Mouse (Mus musculus) heart, embryonic 13.5 days (tissue): ENCODE data around the gene Fbxl17. TPM values are rescaled to one million over a fixed set of nuclear protein-coding genes. Genes with fewer than 3 reads are reported as not detected.

Experiments used
- ATAC-seq: fragments of 200-750 bp; cut with Nextera tagmentation; 2 replicates; pipeline ENCODE4 v1.8.0; 2017; ENCODE audit warnings: moderate TSS enrichment; ENCODE audit not compliant: insufficient number of reproducible peaks, low FRiP score, low TSS enrichment; ENCODE audit errors: extremely low read depth
- H3K27ac ChIP-seq: fragments of 300-500 bp; sonication (generic); replicated peaks from 2 replicates; pipeline ENCODE4 v1.5.1; 2015; ENCODE audit warnings: moderate library complexity, mild to moderate bottlenecking, inconsistent platforms
- H3K27me3 ChIP-seq: fragments of 300-500 bp; sonication (generic); replicated peaks from 2 replicates; pipeline ENCODE4 v1.6.1; 2015; ENCODE audit warnings: mild to moderate bottlenecking, inconsistent platforms
- H3K36me3 ChIP-seq: fragments of 300-500 bp; sonication (generic); 2 replicates; pipeline ENCODE4 v1.6.1; 2015; ENCODE audit warnings: mild to moderate bottlenecking, inconsistent platforms
- H3K4me1 ChIP-seq: fragments of 300-500 bp; sonication (generic); 2 replicates; pipeline ENCODE4 v1.6.1; 2015; ENCODE audit warnings: inconsistent platforms
- H3K4me2 ChIP-seq: fragments of 300-500 bp; sonication (generic); 2 replicates; pipeline ENCODE4 v1.6.1; 2015; ENCODE audit warnings: inconsistent platforms, mild to moderate bottlenecking, moderate library complexity
- H3K4me3 ChIP-seq: fragments of 300-500 bp; sonication (generic); 2 replicates; pipeline ENCODE4 v1.5.1; 2015; ENCODE audit warnings: moderate library complexity, mild to moderate bottlenecking, inconsistent platforms
- H3K9ac ChIP-seq: fragments of 300-500 bp; sonication (generic); 2 replicates; pipeline ENCODE4 v1.6.1; 2015; ENCODE audit warnings: inconsistent platforms, mild to moderate bottlenecking, moderate library complexity
- H3K9me3 ChIP-seq: fragments of 300-500 bp; sonication (generic); 2 replicates; pipeline ENCODE4 v1.6.1; 2016; ENCODE audit warnings: inconsistent platforms
- WGBS: fragments of 180-500 bp; shearing (Covaris S2); methylation state at CpG from one replicate; pipeline ENCODE4 v1.1.7; 2015; ENCODE audit warnings: mixed read lengths; 5-methylcytosine and 5-hydroxymethylcytosine counted together
- polyA plus RNA-seq: library from polyadenylated mRNA; unstranded; fragments of >200 nt; fragmentation: Nextera tagmentation; extraction: Ambion mirVana; gene quantifications from 2 replicates; pipeline ENCODE4 v1.2.1, GENCODE M21; 2015

Gene Fbxl17
- polyA plus RNA-seq, 1 experiment from 2014 or later: 6.3 TPM

DNA sequence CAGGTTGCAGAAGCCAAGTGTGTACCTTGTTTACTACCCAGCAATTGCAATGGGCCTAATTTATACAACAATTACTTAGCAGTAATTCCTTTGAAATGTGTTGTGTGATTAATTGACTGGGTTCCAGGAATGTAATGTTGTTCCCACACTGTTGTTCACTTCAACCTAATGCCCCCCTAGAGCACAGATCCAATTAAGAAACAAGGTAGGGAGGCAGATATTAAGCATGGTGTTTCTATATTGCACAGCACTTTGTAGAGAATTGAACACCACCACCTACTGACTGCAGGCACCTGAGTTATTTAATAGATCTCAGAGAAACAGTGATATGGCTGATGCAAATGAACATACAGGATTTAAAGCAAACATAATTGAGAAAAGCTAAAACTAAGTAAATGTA lies 226.9 kb downstream of the Fbxl17 start:
- Histone ChIP-seq H3K4me1 (peaks cover 13% of the 10 kb centered on the region), H3K27me3 (no peaks in the 10 kb centered on the region), H3K4me2 (no peak overlapping the region), H3K9me3 (no peaks in the 10 kb centered on the region), H3K4me3 (no peak overlapping the region), H3K9ac (no peak overlapping the region), H3K27ac (no peak overlapping the region), H3K36me3 (no peaks in the 10 kb centered on the region)
- ATAC-seq: no peak

DNA sequence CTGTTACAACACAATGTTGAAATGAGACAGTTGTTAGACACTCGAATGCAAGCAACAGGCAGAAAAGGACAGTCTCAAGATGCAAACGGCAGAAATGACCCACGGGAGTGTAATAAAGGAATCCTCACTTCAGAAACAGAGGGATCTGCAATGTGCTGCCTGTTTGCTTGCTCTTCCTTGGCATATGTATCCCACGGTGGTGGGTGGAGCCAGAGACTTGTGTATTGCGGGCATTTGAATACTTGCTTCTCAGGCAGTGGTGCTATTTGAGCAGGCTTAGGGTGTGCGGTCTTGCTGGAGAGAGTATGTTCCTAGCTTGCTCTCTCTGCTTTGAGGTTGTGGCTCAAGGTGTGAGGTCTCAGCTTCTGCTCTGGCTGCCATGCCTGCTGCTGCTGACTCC lies 228.8 kb downstream of the Fbxl17 start:
- no peak for ATAC-seq
- no peak overlapping the region for H3K4me2 ChIP-seq
- no peaks in the 10 kb centered on the region for H3K9me3 ChIP-seq
- H3K4me1 ChIP-seq: peaks cover 19% of the 10 kb centered on the region
- H3K27ac ChIP-seq: no peak overlapping the region
- 62% methylated on average over 6 of the region's 6 CpGs for WGBS
- H3K9ac ChIP-seq: no peak overlapping the region
- no peak overlapping the region for H3K4me3 ChIP-seq
- H3K36me3 ChIP-seq: no peaks in the 10 kb centered on the region
- H3K27me3 ChIP-seq: no peaks in the 10 kb centered on the region

DNA sequence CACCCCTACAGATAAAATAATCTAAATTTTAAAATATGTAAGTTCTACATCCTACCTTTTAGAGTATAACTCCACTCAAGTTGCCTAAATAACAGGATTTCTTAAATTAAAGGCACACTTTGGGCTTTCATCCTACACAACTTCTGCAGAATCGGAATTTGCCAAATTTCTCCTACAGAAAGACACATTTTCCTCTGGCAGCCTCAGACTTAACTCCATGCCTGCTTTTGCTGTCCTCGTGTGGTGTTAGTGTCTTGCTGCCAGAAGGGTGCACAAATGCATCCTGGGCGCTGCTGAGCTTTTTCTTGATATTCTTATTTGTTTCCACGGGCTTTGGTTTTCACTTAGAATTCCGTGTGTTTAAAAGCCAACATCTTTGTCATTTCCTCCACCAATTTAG lies 229.3 kb downstream of the Fbxl17 start:
- H3K27ac ChIP-seq: no peak overlapping the region
- no peak overlapping the region for H3K4me2 ChIP-seq
- no peak overlapping the region for H3K4me3 ChIP-seq
- H3K27me3 ChIP-seq: no peaks in the 10 kb centered on the region
- H3K9ac ChIP-seq: no peak overlapping the region
- WGBS: 87% methylated on average over 5 of the region's 5 CpGs
- H3K36me3 ChIP-seq: no peaks in the 10 kb centered on the region
- ATAC-seq: no peak
- peaks cover 19% of the 10 kb centered on the region for H3K4me1 ChIP-seq
- H3K9me3 ChIP-seq: no peaks in the 10 kb centered on the region

DNA sequence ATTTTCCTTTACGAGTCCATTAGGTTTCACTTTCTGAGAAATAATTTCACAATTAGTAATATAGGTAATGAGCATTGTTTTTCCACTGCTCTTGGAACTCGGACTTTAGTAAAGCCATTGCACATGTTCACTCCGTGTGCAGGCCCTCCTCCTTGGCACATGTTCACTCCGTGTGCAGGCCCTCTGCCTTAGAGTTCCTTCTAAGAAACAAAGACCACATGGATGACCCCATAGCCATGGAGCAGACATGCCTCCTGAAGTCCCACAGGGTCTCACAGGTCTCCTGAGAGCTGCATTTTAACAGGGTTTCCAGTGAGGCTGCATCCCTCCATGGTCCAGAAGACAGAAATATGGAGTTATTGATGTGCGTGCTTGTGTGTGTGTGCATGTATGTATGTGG lies 237.1 kb downstream of the Fbxl17 start:
- H3K4me2 ChIP-seq: no peak overlapping the region
- no peaks in the 10 kb centered on the region for H3K36me3 ChIP-seq
- 87% methylated on average over 5 of the region's 5 CpGs for WGBS
- H3K4me1 ChIP-seq: peaks cover 7% of the 10 kb centered on the region
- H3K9me3 ChIP-seq: no peaks in the 10 kb centered on the region
- no peak overlapping the region for H3K4me3 ChIP-seq
- no peak overlapping the region for H3K27ac ChIP-seq
- no peak overlapping the region for H3K9ac ChIP-seq
- ATAC-seq: no peak
- no peaks in the 10 kb centered on the region for H3K27me3 ChIP-seq

DNA sequence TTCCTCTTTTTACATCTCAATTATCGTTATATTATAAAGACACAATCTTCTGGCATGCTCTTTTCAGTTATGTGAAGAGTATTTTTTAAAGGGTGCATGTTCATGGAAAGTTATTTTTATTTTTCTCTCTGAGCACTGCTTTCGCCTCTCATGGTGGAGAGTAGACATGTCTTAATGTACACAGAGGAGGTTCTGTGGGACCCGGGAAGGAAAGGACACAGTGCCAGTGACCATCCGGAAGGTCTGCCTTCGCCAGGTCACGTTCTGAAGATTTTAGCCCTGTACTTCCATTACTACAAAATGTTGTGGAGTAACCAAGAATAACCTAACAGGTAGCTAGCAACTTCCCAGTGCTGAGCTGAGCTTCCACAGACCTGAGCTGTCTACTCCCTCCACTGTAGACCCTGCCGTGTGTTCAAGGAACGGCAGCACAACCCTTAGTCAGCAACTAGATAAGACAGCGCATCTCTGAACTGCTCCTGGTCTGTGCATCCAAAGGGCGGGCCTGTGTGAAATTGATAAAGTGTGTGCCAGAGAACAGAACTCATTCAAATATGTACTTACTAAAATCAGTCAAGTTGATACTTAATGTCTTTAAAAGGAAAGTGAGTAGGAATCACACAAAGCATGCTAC lies 238.2 kb downstream of the Fbxl17 start:
- no peak; the same call in 1 of the 2 replicates for ATAC-seq
- H3K36me3 ChIP-seq: no peaks in the 10 kb centered on the region
- WGBS: 71% methylated on average over 10 of the region's 10 CpGs
- H3K27ac ChIP-seq: no peak overlapping the region
- H3K4me2 ChIP-seq: no peak overlapping the region; the same call in 1 of the 2 replicates
- H3K9ac ChIP-seq: no peak overlapping the region
- no peak overlapping the region for H3K4me3 ChIP-seq
- no peaks in the 10 kb centered on the region for H3K27me3 ChIP-seq
- peaks cover 4% of the 10 kb centered on the region; the same call in 1 of the 2 replicates for H3K4me1 ChIP-seq
- H3K9me3 ChIP-seq: no peaks in the 10 kb centered on the region

DNA sequence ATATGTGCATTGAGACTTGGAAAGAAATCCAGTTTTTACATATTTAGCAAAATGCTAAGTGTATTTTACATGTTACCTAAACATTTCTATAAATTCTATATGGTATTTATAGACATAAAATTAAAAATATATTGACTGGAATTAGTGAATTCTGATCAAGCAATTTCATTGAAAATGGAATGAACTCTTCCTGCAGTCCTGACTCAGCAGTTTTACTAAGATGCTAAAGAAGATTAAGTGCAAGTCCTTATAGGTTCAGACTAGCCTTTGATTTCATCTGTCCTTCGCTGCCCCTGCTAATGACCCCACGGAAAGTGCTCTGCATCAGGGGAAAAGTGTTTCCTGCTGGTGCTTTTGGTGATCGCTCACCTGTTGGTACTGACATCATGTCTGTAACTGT lies 240.7 kb downstream of the Fbxl17 start:
- peaks cover 9% of the 10 kb centered on the region; the same call in 1 of the 2 replicates for H3K4me1 ChIP-seq
- H3K27me3 ChIP-seq: no peaks in the 10 kb centered on the region
- no peaks in the 10 kb centered on the region for H3K36me3 ChIP-seq
- H3K4me2 ChIP-seq: no peak overlapping the region
- H3K27ac ChIP-seq: no peak overlapping the region
- H3K9ac ChIP-seq: no peak overlapping the region
- no peak overlapping the region for H3K4me3 ChIP-seq
- H3K9me3 ChIP-seq: no peaks in the 10 kb centered on the region
- 87% methylated on average over 3 of the region's 3 CpGs for WGBS
- no peak for ATAC-seq

DNA sequence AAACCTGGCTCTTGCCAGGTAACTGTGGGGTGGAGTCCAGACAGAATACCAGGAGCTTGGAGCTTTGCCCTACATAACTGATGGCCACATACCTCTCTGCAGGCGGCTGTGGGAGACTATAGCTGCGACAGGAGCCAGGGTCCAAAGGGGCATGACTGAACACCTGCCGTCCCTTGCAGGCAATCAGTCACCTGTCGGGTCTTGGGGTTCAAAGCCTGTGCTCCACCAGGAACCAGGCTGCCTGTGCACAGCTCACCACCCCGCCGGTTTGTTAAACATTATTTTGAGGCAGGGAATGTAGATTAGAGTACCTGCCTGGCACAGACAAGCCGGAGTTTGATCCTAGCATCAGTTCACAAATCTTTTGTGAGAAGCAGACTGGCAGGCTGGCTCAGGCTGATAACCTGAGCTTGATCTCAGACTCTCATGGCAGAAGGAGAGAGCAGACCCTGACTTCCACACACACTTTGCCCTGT lies 253.6 kb downstream of the Fbxl17 start:
- no peak overlapping the region for H3K4me2 ChIP-seq
- no peak for ATAC-seq
- no peaks in the 10 kb centered on the region; the same call in 1 of the 2 replicates for H3K4me1 ChIP-seq
- 73% methylated on average over 7 of the region's 7 CpGs for WGBS
- H3K9ac ChIP-seq: no peak overlapping the region
- no peaks in the 10 kb centered on the region for H3K27me3 ChIP-seq
- H3K36me3 ChIP-seq: no peaks in the 10 kb centered on the region
- H3K4me3 ChIP-seq: no peak overlapping the region
- H3K9me3 ChIP-seq: no peaks in the 10 kb centered on the region
- H3K27ac ChIP-seq: no peak overlapping the region

DNA sequence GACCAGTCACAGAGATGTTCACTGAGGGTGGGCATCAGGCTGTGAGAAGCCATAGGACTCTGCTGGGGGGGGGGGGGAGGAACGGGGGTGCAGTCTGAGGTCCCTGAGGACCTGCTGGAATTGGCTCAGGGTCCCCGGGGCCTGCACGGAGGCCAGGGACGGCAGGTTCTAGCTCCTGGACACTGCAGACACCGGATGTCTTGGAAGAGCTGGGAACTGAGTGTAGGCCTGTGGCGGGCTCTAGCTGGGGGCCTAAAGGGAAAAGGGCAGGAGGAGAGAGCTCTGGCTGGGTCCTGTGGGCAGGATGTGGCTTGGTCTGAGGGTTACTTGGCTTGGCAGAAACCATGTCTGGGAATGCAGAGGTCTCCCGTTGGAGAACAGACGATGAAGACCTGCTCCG lies 254.3 kb downstream of the Fbxl17 start:
- Histone ChIP-seq H3K4me3 (no peak overlapping the region), H3K4me2 (no peak overlapping the region), H3K27ac (no peak overlapping the region), H3K4me1 (peaks cover 4% of the 10 kb centered on the region), H3K9me3 (no peaks in the 10 kb centered on the region), H3K9ac (no peak overlapping the region), H3K27me3 (no peaks in the 10 kb centered on the region), H3K36me3 (no peaks in the 10 kb centered on the region)
- no peak for ATAC-seq
- 87% methylated on average over 8 of the region's 9 CpGs for WGBS

DNA sequence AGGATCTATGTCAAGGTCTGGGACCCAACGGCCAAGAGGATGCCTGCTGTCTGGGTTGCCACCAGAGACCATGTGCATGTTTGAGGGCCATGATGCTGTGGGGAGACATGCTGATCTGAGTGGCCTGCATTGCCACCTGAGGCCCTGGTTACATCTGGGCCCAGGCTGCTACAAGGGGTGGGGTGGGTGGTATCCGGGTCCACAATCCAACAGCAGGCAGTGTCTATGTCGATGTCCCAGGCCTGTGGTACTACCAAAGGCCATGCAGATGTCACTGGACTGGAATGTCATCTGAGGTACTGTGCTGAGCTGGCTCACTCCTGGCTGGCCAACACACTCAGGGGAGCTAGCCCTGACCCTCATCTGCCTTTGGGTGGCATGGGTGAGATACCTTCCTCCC lies 257.1 kb downstream of the Fbxl17 start:
- Histone ChIP-seq H3K36me3 (no peaks in the 10 kb centered on the region), H3K4me3 (no peak overlapping the region), H3K4me1 (peaks cover 16% of the 10 kb centered on the region), H3K9me3 (no peaks in the 10 kb centered on the region), H3K4me2 (no peak overlapping the region), H3K9ac (no peak overlapping the region), H3K27me3 (no peaks in the 10 kb centered on the region), H3K27ac (no peak overlapping the region)
- ATAC-seq: no peak
- 93% methylated on average over 3 of the region's 3 CpGs for WGBS

DNA sequence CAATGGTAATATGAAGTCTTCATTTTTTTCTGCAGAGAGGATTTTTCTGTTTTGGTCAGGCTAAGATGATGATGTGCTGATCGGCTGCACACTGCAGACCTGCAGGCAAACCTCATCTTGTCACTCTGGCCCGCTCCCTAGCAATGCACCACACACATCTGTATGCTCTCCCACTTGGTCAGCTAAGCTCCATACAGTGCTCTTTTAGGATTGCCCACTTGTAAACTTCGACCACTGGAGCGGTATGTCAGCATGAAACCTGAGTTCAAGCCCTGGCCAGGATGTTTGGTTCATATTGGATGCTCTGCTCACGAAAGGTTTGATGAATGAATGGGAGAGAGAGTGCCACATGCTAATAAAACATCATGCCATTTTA lies 259.1 kb downstream of the Fbxl17 start:
- no peak for ATAC-seq
- H3K9me3 ChIP-seq: no peaks in the 10 kb centered on the region
- peaks cover 16% of the 10 kb centered on the region for H3K4me1 ChIP-seq
- no peak overlapping the region for H3K9ac ChIP-seq
- H3K27ac ChIP-seq: peak overlapping the region; percentile 32; the same call in 1 of the 2 replicates
- H3K36me3 ChIP-seq: no peaks in the 10 kb centered on the region
- no peaks in the 10 kb centered on the region for H3K27me3 ChIP-seq
- no peak overlapping the region for H3K4me2 ChIP-seq
- WGBS: 77% methylated on average over 5 of the region's 5 CpGs
- no peak overlapping the region for H3K4me3 ChIP-seq

DNA sequence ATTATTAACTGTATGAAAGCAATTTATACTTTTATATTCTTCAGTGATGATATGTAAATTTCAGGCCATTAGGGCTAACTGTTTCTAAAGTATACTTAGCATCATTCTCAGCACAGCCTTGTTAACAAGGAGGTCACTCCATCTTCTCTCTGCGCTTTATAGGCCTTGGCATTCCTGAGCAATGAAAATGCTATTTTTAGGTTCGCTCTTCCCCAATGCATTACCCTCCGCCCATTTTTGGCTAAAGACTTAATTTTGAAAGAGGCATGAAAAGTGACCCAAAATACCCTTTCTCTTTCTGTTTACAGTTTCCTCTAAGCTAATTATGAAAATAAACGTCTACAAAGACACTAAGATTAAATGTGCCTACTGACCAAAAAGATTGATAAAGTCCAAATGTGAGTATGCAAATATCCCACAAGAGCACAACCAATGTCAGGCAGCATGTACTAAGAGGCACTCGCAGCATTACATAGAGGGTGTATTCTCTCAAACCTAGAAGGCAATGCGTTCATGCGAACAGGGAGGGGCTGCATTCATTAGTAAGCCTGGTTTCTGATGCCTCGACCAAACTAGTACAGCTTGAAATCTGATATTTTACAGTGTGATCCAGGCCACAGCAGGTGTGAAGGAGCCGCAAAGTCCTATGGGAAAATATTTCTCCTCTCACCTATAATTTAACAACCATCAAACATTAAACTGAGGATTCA lies 259.6 kb downstream of the Fbxl17 start:
- Histone ChIP-seq H3K4me2 (no peak overlapping the region), H3K4me1 (peaks cover 16% of the 10 kb centered on the region), H3K9ac (no peak overlapping the region), H3K36me3 (no peaks in the 10 kb centered on the region), H3K27me3 (no peaks in the 10 kb centered on the region), H3K9me3 (no peaks in the 10 kb centered on the region), H3K27ac (peak overlapping the region; percentile 32), H3K4me3 (no peak overlapping the region)
- WGBS: 48% methylated on average over 9 of the region's 9 CpGs
- ATAC-seq: no peak

DNA sequence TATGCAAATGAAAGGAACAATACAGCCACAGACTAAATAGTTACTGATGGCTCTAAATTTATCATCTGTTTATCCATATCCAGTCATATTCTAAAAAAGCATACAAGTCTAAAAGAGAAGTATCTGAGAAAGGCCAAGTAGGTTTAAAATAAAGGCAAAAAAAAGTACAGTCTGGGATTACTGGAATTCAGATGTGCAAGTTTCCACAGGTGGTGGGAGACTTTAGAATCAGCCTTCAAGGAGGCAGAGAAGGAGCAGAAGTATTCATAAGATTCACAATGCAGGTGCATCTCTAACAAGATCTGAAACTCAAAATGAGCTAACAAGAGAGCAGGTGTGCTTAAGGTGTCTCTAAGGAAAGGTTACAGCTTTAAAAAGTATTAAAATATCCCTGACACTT lies 263.0 kb downstream of the Fbxl17 start:
- ATAC-seq: no peak
- no peak overlapping the region for H3K4me2 ChIP-seq
- no peaks in the 10 kb centered on the region for H3K9me3 ChIP-seq
- no peak overlapping the region for H3K9ac ChIP-seq
- H3K27ac ChIP-seq: no peak overlapping the region
- peaks cover 16% of the 10 kb centered on the region for H3K4me1 ChIP-seq
- H3K27me3 ChIP-seq: no peaks in the 10 kb centered on the region
- no peaks in the 10 kb centered on the region for H3K36me3 ChIP-seq
- no peak overlapping the region for H3K4me3 ChIP-seq
